Mouse (Mus musculus) mouse trophoblast stem cell (cell line): Measurements from ENCODE around the gene B4galnt2.
"Not testable (repeated sequence)": the region's sequence is repeated elsewhere in the genome, so short reads cannot be mapped to it uniquely, and the experiment has no call there.

ENCODE experiments used
- in situ Hi-C, 2 experiments: fragments of 300-500 bp; cut with MseI, MboI; formaldehyde crosslinking; loops; 2 replicates in 1 of 2; 3 replicates in 1 of 2; pipeline ENCODE4 v1.15.1; 2025

B4galnt2 gene

GRCm38 (mm10) chr11:95914571-95914991, at the start of gene B4galnt2:
Gene B4galnt2, minus strand, starts transcription at chr11:95914891.
- in situ Hi-C loops, result no loop called here

- in situ Hi-C loops, result no loop called here
These were observed 48.6 kb upstream of the B4galnt2 start for GRCm38 (mm10) chr11:95963304-95963703.

GRCm38 (mm10) chr11:95959152-95959551, 44.5 kb upstream of the B4galnt2 start:
- in situ Hi-C loops, result no loop called here

GRCm38 (mm10) chr11:95958251-95958650, 43.6 kb upstream of the B4galnt2 start:
- in situ Hi-C loops, result no loop called here

- in situ Hi-C loops, result no loop called here
These were observed 42.7 kb upstream of the B4galnt2 start for GRCm38 (mm10) chr11:95957407-95957806.

- in situ Hi-C loops, result no loop called here
These were observed 38.6 kb upstream of the B4galnt2 start for GRCm38 (mm10) chr11:95953313-95953712.

- in situ Hi-C loops, result no loop called here
These were observed 31.3 kb upstream of the B4galnt2 start for GRCm38 (mm10) chr11:95945838-95946472.

GRCm38 (mm10) chr11:95939828-95940507, 25.3 kb upstream of the B4galnt2 start:
- in situ Hi-C loops, result loop anchor here in 1 of 2 experiments (5.0 kb wide), 1 partner anchor 63 kb away; no protein-coding TSS in a partner anchor

- in situ Hi-C loops, result no loop called here
These were observed 21.7 kb upstream of the B4galnt2 start for GRCm38 (mm10) chr11:95936409-95936808.

- in situ Hi-C loops, result not testable (repeated sequence)
These were observed 17.5 kb upstream of the B4galnt2 start for GRCm38 (mm10) chr11:95932168-95932567.

- in situ Hi-C loops, result no loop called here
These were observed 11.7 kb upstream of the B4galnt2 start for GRCm38 (mm10) chr11:95926398-95926797.

GRCm38 (mm10) chr11:95925976-95926375, 11.3 kb upstream of the B4galnt2 start:
- in situ Hi-C loops, result no loop called here

GRCm38 (mm10) chr11:95924215-95924614, 9.5 kb upstream of the B4galnt2 start:
- in situ Hi-C loops, result no loop called here

- in situ Hi-C loops, result not testable (repeated sequence)
These were observed 8.8 kb upstream of the B4galnt2 start for GRCm38 (mm10) chr11:95923477-95923876.

GRCm38 (mm10) chr11:95921991-95922621, 7.4 kb upstream of the B4galnt2 start:
- in situ Hi-C loops, result no loop called here

- in situ Hi-C loops, result no loop called here
These were observed 1.7 kb upstream of the B4galnt2 start for GRCm38 (mm10) chr11:95916426-95916825.

GRCm38 (mm10) chr11:95915006-95915710, 467 bp upstream of the B4galnt2 start:
- in situ Hi-C loops, result no loop called here

- in situ Hi-C loops, result no loop called here
These were observed 628 bp downstream of the B4galnt2 start for GRCm38 (mm10) chr11:95913959-95914566.

GRCm38 (mm10) chr11:95911579-95911978, 3.1 kb downstream of the B4galnt2 start:
- in situ Hi-C loops, result no loop called here

- in situ Hi-C loops, result no loop called here
These were observed 6.7 kb downstream of the B4galnt2 start for GRCm38 (mm10) chr11:95907805-95908524.

- in situ Hi-C loops, result no loop called here
These were observed 10.4 kb downstream of the B4galnt2 start for GRCm38 (mm10) chr11:95904290-95904689.
